In genomic region chr16:73120568-73120967, GRCm38 (mm10) we compare ENCODE assay signal across 10 mouse cellular contexts.
"Had no signal": no experiment of that assay in that cellular context is flagged by ENCODE, and none has a peak within 500 bp of the region (broad histone marks: within the 10 kb centered on the region; RNA-seq: fewer than 3 reads in every experiment).

No protein-coding gene starts in this region.

- H3K27me3 ChIP-seq: limb, embryonic 13.5 days; midbrain, embryonic 12.5 days; stomach, embryonic 15.5 days had no signal

- H3K4me1 ChIP-seq: limb, embryonic 13.5 days; midbrain, embryonic 12.5 days; stomach, embryonic 15.5 days had no signal

- H3K36me3 ChIP-seq: limb, embryonic 13.5 days; midbrain, embryonic 12.5 days; stomach, embryonic 15.5 days had no signal

- DNase-seq: kidney, postnatal 25 days; lung, adult 18-20 months; right cerebral cortex, postnatal 14 days; thymus, adult 2 months; thymus, postnatal 36 days had no signal

- H3K4me3 ChIP-seq: left cerebral cortex, adult 2 months; limb, embryonic 13.5 days; midbrain, embryonic 12.5 days; stomach, embryonic 15.5 days had no signal

- H3K9me3 ChIP-seq: limb, embryonic 13.5 days; midbrain, embryonic 12.5 days; stomach, embryonic 15.5 days had no signal

- H3K4me2 ChIP-seq: limb, embryonic 13.5 days; midbrain, embryonic 12.5 days; stomach, embryonic 15.5 days had no signal

- H3K9ac ChIP-seq: limb, embryonic 13.5 days; liver, embryonic 14.5 days; midbrain, embryonic 12.5 days; stomach, embryonic 15.5 days had no signal

- H3K27ac ChIP-seq: left cerebral cortex, adult 2 months; limb, embryonic 13.5 days; liver, embryonic 14.5 days; midbrain, embryonic 12.5 days; stomach, embryonic 15.5 days had no signal
